Mouse (Mus musculus): ENCODE measurements around the gene Exoc1.

GRCm38 (mm10) chr5:76529040-76529703 lies at the start of gene Exoc1:
- TF ChIP-seq POLR2A (IDR thresholded peaks at IDR 0.05; ENCODE audit: control insufficient read depth, extremely low read depth, insufficient read depth, low read length, poor library complexity) (0 out of 2 replicates have a peak, but pooled peaks have one; percentile 37), CTCF (IDR thresholded peaks at IDR 0.05; ENCODE audit: borderline replicate concordance, control insufficient read depth, extremely low read depth, insufficient read depth, low read length, poor library complexity) (0 out of 2 replicates have a peak, but pooled peaks have one; percentile 28)
